Mouse (Mus musculus) frontal cortex, adult (tissue): Measurements from ENCODE around the gene Wipi1.
"Not testable (repeated sequence)": the region's sequence is repeated elsewhere in the genome, so short reads cannot be mapped to it uniquely, and the experiment has no call there.

Experiments
- ATAC-seq: cut with Nextera tagmentation; 2 replicates; pipeline ENCODE4 v1.9.2; 2017; ENCODE audit warnings: mild to moderate bottlenecking, moderate library complexity, mixed read lengths; ENCODE audit not compliant: low TSS enrichment

Gene Wipi1

DNA sequence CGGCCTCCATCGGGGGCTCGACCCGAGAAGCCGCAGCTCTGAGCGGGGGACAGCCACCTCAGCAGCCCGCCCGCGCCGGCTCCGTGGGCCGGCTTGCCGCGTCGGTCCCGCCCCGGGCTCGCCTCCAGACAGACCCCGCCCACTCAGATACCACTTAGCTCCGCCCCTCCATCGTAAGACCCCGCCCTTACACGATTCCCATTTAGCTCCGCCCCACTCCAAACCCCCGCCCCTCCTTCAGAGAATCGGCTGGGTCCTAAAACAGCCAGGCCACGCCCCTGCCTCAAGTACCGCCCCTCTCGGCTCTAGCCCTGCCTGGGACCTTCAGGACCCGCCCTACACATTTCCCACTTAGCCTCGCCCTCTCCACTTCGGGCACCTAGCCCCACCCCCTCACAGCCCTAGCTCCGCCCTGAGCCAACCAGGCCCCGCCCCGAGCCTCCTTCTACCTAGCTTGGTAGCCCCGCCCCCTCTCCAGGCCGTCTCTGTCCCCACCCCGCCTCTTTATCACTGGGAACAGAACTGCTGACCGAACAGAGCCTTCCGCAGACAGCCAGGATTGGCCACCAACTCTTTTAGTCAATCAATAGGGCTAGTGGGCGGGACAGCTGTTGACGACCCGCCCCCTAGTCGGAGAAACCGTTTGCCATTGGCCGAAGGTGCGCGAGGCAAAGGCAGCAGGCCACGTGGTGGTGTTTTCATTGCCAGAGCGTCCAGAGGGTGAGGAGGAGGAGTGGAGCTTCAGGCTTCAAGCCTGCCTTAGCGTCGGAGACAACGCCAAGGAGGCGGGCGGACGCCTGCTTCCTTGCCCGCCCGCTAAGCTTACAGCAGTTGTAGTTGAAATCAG, at the start of gene Wipi1:
TSS of gene Wipi1 (minus strand) at position 665 of the 847 bp plus-strand sequence.
- ATAC-seq = peak; percentile 89

DNA sequence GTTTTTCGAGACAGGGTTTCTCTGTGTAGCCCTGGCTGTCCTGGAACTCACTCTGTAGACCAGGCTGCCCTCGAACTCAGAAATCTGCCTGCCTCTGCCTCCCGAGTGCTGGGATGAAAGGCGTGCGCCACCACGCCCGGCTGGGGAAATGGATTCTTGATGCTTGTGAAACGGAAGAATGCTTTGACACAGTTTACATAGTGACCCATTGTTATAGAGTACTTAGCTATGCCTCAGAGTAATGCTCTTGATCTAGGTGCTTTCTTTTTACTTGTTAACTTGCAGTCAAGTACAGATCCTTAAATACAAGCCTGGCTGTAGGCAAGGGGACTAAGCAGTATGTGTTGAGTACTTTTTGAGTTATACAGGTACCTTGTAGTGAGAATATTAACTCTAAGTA, 48.8 kb upstream of the Wipi1 start:
- ATAC-seq = not testable (repeated sequence)

DNA sequence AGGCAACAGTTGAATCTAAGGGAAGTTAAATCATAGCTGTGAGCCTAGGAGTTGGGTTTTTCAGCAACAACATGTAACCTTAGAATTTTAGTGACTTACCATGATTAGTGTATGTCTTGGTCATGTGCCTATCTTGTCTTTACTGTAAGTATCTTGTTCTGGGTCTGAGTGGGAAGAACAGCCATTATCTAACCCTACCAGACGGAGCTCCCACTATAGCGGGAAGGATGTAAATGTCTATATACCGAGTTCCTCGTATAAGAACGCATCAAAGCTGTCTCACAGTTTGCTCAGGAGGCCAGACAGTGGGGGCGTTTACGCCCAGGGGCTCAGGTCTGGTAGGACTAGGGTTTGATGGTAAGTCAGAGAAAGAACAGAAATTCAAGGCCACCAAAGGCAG, 44.5 kb upstream of the Wipi1 start:
- no peak for ATAC-seq

DNA sequence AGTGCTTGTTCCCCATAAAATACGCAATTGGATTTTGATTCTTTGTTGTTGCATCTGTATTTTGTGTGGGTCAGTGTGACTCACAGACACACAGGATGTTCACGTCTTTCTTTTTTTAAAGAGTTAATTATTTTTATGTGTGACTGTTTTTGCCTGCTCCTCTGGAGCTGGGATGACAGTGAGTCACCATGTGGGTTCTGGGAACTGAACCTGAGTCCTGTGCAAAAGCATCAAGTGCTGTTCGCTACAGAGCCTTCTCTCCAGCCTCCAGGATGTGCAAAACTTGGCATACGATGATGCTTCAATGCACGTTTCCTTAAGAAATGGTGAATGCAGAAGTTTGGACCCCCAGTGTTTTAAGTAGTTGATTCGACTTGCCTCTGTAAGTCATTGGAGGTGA, 42.8 kb upstream of the Wipi1 start:
- no peak for ATAC-seq

DNA sequence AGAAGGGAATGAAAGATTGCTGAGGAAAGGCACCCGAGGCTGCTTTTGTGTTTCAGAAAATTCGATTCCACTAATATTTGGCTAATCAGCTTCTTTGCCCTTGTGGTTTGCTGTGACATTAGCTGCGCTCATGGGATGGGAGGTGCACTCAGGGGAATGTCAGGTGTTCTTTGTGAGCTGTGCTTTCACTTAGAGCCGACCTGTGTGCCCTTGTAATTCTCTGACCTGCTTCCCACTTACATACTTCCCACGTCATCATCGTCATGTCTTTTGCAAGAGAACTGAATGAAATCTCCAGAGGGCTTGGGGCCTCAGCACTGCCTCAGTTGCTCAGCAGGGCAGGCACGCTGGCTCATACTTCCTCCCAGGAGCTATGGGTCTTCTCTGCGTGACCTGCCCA, 41.4 kb upstream of the Wipi1 start:
- ATAC-seq = no peak

DNA sequence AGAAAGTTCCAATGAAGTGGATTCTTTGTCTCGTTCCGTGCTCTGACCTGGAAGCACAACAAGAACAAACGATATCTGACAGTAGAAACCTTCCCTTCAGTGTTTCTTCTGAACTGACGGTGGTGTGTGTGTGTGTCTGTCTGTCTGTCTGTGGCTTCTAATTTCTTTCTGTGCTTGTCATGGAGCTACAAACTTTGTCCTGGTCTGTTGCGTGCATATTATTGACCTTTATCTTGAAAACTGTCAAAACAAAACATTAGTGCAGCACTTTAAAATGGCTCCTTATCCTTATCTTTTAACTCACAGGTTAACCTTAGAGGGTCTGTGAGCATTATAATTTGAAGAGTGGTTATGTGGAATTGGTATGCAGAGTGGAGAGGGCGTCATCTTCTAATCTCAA, 40.7 kb upstream of the Wipi1 start:
- no peak for ATAC-seq

DNA sequence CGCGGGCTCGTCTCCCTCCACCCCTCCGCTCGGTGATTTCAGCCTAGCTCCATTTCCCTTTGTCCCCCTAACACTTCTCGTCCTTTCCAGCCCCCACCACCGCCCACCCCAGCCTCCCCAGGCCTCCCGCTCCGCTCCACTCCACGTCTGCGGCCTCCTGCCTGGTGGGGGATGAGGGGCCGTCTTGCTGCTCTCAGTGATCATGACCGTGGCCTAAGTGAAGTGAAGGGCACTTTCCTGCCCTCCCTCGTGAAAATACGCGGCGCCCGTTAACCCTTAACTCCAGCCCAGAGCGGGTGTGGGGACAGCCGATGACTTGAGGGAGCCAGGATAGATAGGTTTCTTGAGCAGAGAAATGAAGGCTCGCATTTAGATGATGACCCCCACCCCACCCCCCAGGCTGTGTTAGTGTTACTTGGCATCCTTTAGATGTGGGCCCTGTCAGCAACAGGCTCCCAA, 39.8 kb upstream of the Wipi1 start:
- ATAC-seq = no peak

DNA sequence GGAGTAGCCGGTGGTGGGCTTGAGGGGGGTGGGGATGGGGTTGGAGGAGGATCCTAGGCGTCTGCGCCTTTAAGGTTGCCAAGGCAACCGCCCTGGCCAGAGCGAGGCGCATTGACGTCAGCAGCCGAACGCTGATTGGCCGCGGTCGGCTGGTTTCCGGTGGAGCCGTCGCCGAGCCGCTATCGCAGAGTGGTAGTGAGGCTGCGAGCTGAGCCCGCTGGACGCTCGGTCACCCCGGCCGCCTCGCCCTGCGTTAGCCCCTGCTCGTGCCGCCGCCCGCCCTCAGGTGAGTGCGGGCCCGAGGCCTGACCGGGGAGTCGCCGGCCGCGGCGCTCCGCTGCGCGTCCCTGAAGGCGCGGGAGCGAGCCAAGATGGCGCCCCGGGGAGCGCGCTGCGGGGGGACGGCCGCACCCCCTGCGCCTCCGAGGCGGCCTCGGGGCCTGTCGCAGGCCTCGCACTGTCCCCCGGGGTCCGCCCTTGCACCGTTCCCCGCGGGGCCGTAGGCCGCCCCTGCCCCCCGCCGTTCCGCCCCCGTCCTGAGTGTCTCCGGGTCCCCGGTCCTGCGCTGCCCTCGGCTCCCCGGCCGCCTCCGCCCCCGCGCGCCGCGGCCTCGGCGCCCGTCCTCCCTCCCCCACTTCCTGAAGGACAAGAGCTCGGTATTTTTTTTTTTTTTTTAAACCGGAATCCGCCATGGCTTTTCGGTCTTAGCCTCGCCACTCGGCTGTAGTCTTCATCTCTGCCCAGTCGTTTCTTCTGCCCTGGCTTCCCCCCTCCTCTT, 39.2 kb upstream of the Wipi1 start:
- peak; percentile 72 for ATAC-seq

DNA sequence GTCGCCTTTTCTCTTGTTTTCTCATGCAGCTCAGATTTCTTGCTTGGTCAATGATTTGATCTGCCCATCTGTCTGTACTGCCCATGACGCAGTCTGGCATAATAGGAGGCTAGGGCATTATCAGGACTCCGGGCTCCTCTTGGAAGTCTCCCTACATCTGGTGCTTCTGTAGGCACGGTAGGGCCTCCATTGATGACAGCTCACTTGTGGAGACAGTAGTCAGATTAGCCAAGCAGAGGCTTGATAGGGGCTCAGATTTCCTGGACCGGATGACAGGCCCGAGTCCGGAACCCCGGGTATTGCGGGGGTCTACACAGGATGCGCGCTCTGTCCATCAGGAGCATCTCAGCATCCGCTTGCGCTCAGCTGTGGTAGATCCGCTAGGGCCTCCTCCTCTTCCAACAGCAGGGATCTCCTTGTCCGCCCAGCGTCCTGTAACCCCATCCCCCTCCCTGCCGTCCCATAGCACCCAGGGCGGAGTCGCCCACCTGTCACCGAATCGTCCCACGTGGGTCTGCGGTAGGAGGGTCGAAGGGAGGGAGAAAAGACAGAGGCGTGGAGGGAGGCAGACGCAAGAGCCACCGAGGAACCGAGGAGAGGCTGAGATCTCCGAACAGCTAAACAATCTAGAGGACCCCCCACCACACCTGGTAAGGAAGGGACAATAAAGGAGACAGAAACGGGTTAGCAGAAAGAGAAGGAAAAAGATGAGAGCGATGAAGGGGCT, 38.4 kb upstream of the Wipi1 start:
- peak; percentile 75 for ATAC-seq

DNA sequence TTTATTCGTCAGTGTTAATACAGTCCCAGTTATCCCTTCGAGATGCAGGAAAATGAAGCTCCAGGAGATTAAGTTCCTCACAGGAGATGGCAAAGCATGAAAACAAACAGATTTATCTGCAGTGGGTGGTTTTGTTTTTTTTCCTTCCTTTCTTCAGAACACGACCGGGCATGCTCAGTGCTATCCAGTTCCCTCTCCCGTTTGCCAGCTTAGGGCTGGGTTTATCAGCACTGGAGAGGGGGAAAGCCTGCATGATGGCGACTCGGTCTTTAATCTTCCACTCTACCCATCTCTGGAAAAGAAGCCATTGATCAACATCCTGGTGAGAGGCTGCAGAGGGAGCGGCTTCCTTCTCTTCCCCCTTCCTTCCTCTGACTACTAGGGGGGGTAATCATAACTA, 37.4 kb upstream of the Wipi1 start, which contains the start of gene Prkar1a:
TSS of gene Prkar1a (plus strand) at position 200 of the 400 bp plus-strand sequence.
- peak; percentile 29; the same call in 1 of the 2 replicates for ATAC-seq

DNA sequence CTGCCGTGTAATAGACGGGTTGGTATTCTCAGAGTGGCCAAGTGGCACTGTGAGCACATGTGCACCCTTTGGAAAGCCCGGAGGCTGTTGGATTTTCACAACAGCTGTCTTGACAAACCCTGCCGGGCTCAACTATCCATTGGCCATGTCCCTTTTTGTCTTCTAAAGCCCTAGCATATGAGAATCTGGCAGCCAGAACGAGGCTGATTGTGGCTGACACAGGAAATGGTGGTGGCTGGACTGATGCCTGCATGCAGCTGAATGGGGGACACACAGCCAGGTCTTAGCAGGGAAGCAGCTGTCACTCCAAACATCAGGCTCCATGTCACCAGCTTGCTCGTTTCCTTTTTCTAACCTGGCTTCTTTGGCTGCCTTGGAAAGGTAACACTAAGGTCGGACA, 36.7 kb upstream of the Wipi1 start:
- ATAC-seq = no peak

DNA sequence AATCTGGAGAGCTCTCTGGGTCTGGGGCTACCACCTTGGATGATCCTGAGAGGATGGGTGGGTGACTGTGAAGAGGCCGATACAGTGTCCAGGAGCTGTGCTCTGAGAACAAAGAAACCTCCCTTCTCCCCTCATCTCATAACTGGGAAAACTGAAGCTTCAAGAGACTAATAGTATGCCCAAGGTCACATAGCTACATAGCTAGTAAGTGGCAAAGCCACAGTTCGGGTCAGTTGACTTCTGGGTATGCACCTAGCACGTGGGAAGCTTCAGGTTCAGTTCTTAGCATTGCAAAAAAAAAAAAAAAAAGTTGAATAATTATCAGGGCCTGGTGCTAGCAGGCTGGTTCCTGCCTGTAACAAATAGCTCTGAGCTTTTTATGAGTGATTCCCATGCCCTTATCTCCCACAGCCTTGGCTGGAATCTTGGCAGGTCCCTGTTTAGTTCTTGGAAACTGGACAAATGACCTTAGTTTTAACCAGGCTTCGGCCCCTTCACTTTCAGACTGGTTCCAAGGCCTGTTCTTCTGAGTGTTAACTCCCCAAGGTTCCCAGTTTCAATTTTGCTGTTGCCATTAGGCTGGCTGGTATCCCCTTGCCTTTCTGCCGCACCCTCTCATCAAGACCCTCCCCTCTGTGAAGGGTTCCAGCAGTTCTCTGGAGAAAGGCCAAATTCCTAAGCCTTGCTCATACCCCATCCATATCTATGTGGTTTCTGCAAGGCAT, 29.9 kb upstream of the Wipi1 start:
- no peak for ATAC-seq

DNA sequence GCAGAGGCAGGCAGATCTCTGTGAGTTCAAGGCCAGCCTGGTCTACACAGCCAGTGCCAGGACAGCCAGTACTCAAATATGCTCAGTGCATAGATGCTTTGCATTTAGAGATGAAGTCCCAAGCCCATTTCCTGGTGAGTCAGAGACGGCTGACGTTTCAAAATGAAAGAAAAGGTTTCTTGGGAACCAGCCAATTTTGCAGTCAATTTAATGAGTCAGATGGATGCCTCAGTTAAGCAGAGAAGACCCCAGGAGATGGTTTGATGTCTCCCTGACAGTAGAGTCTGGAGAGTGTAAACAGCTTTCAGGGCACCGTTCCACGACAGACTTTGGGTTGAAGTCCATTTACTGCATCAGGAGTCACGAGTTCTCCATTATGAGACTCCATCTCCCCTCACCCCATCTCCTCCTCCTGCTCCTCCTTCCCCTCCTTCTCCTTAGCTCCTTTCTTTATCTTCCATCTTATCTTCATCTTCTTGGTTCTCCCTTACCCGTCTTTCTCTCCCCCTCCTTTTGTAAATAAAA, 24.2 kb upstream of the Wipi1 start:
- ATAC-seq = peak; percentile 34; the same call in 1 of the 2 replicates

DNA sequence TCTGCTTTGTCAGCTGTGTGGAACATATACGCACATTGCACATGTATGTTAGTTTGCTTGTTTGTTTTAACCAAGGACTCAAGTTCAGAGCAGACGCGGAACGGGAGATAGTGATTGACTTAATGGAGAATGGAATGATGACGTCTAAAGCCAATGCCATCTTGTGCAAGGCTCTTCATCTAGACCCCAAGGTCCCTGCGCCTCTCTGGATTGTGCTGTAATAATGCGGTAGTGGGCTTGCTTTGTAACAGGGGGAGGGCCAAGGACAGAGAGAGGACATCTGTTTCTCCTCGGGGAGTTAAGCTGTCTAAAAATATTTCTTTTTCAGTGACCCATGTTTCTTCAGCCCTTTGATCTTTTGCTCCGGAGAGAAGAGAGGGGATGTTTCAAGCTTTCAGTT, 23.2 kb upstream of the Wipi1 start:
- ATAC-seq = no peak

DNA sequence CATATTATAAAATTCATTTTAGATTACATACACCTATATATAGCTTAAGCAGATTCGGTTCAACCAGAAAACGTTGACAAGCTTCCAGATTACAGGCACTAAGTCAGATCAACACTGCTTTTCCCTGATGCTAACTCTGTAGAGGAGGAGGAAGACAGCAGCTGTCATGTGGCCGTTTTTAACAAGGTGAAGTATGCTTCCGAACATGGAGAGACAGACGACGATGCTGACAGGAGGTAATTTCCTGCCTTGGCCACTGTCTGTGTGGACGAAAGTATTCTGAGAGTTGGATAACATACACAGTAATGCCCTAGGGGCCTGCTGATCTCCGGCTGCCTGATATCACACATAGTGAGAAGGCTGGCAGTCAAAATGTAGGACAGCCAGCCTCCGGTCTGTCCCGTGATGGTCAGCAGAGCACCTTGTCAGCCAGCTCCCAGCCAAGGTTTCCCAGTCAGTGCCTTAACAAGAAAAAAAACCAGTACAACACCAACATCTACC, 17.3 kb upstream of the Wipi1 start:
- peak; percentile 31; the same call in 1 of the 2 replicates for ATAC-seq

DNA sequence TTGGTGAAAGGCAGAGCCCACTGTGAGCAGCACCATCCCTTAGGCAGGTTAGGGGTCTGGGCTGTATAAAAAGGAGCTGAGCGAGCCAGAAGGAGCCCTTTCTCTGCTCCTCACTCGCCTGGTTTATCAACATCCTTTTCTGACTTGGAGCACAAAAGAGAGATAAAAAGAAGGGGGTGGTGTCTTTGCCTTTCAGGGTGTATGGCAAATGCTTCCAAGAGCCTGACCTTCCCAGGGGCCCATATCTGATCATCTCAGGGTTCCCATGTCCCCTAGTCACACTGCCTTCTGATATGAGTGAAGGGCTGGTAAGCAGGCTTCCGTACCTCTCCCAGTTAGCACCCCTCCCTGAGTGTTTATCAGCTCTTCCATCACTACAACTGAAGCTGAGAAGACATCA, 16.3 kb upstream of the Wipi1 start:
- no peak for ATAC-seq

DNA sequence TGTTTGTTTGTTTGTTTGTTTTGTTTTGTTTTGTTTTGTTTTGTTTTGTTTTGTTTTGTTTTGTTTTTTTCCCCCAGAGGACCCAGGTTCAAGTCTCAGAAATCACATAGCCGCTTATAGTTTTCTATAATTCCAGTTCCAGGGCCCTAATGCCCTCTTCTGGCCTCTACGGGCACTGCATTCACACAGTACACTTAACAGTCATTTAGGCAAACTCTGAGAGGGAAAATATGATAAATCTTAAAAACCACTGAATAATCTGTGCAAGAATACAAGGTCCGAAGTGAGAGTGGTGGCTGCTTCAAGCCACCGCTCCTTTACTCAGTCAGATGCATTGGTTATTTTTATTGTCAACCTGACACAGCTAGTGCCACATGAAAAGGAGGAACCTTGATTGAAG, 15.9 kb upstream of the Wipi1 start:
- no peak for ATAC-seq

DNA sequence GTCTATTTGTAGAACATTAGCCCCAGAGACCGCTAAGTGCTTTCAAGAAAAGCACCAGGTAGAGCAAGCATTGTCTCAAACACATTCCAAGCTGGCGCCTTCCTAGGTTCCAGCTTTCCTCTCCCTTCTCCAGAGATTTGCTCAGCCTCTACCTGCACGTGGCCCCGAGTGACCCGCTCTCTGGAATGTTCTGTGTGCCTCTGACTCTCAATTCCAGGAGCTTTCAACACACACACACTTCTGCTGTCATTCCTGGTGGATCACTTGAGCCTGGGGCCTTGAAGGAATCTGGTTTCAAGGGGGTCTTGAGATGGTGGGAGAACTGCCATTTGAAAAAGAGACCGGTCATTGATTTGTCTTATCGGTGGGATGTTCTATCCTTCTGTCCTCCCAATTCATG, 11.5 kb upstream of the Wipi1 start:
- ATAC-seq = no peak

DNA sequence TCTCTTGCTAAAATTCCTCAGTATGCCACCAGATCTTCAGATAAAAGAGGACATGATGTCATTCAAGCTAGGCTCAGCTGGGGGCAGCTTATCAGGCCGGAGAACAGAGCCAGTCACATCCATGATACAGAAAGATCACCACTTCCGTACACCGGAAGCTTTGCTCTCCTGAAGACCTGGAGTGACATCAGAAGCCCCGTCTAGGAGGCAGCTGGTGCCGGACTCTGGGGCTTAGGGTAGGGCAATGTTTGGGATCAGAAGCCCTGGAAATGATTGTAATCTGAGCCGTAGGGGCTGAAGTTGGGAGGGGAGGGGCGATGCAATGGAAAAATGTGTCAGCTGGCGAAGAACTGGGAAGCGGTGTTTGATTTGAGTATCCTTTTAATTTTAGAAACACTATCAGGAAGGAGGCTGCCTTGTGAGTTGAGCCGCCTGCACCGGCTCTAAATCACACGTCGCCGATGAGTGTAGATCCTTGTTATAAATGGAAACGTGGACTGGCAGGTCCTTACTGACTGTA, 10.8 kb upstream of the Wipi1 start:
- ATAC-seq = peak; percentile 46

DNA sequence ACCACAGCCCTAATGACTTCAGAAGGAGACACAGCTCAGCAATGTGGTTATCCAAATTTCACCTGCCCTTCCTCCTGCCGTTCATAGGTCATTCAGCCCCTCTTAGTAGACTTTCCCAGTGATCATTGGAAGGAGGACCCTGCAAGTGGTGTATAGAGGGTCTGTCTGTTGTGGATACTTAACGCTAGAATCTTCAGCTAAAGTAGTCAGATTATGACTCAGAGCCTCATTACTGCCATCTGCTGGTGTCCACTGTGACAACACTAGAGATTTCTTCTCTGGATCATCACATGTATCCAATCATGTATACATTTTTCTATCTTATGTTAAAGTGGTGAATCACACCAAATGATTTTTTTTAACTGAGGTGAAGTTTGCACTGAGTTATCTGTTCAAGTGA, 9.4 kb upstream of the Wipi1 start:
- peak; percentile 89 for ATAC-seq

DNA sequence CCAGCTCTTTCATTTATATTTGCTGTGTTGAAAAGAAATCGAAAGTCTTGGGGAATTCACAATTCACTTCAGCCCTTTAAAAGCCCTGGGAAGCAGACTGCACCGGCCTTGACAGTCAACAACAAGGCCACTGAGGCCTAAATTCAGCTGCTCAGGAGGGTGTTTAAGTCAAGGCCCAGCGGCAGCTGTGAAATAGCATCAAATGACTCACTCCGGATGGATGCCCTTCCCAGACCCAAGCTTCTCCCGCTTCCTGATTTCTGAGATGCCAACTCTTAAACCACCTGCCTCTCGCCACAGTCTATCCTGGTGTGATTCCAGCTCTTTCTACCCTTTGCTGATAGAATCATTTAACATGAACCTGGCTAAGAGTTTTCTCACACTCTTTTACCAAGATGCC, 8.6 kb upstream of the Wipi1 start:
- ATAC-seq = no peak
